7 mouse cellular contexts compared by ENCODE assay signal in the genomic region with DNA sequence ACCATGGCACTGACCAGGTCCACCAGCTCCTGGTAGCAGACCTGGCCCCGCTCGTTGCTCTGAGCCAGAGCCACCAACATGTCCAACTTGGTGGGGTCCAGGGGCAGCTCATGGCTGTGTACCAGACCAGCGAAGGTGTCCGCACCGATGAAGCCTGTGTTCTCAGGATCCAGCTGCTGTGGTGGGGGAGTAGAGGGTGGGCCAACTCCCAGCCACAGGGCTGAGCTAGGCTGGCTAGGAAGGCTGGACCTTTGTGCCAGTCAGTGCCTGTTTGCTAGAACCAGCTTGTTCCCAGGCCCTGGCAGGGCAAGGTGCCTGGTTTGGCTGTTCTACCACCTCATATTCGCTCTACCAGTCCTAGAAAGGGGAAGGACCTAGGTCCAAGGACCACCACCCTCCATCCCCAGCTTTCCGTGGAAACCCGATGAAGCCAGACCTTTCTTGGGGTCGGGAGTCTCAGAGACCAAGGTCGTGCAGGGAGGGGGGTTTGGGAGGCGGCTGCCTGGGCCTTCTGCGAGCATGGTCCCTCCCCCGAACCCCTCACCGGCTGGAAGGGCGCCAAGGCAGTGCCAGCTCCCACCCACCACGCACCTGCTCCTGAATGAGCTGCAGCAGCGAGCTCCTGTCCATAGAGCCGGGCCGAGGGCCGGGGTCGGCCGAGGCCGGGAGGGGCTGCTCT. TPM values are rescaled to one million over a fixed set of nuclear protein-coding genes. Genes with fewer than 3 reads are reported as not detected.
DNase-seq lines count a peak whose midpoint lies in the region; ATAC-seq and TF ChIP-seq lines count a peak whose summit lies in the region.

No protein-coding gene starts in this region.

- no peaks in the 10 kb centered on the region for H3K9me3 ChIP-seq in forebrain, embryonic 10.5 days
- no peaks in the 10 kb centered on the region for H3K9me3 ChIP-seq in intestine, embryonic 14.5 days (ENCODE audit: control insufficient read depth, low read length)
- no peaks in the 10 kb centered on the region for H3K9me3 ChIP-seq in liver, embryonic 16.5 days (replicated peaks; ENCODE audit: control insufficient read depth, low read length)

- TF ChIP-seq CTCF in lung, adult 2 months (IDR thresholded peaks at IDR 0.05; ENCODE audit: insufficient read depth, low read length), result no peak

- peaks cover 68% of the 10 kb centered on the region for H3K36me3 ChIP-seq in forebrain, embryonic 10.5 days (replicated peaks)
- H3K36me3 ChIP-seq in intestine, embryonic 14.5 days (ENCODE audit: control insufficient read depth, insufficient read depth, low read length), result peaks cover 48% of the 10 kb centered on the region
- peaks cover 27% of the 10 kb centered on the region for H3K36me3 ChIP-seq in liver, embryonic 16.5 days (ENCODE audit: control insufficient read depth, insufficient read depth)

- H3K9ac ChIP-seq in intestine, embryonic 14.5 days (ENCODE audit: low read length), result peak overlapping the region; percentile 37; the same call in 1 of the 2 replicates
- H3K9ac ChIP-seq in liver, embryonic 16.5 days (ENCODE audit: low read depth, low read length), result peak overlapping the region; percentile 56

- peak overlapping the region; percentile 35 for H3K4me3 ChIP-seq in lung, adult 2 months (replicated peaks; ENCODE audit: extremely low read depth, low read depth, low read length)
- H3K4me3 ChIP-seq in forebrain, embryonic 10.5 days, result peak overlapping the region; percentile 53
- peak overlapping the region; percentile 31 for H3K4me3 ChIP-seq in intestine, embryonic 14.5 days (ENCODE audit: low read depth, low read length)
- peak overlapping the region; percentile 36 for H3K4me3 ChIP-seq in liver, embryonic 16.5 days (ENCODE audit: low read depth, low read length)

- H3K4me2 ChIP-seq in intestine, embryonic 14.5 days (ENCODE audit: low read length), result peak overlapping the region; percentile 72
- H3K4me2 ChIP-seq in liver, embryonic 16.5 days (ENCODE audit: low read depth, low read length), result peak overlapping the region; percentile 66

- H3K4me1 ChIP-seq in lung, adult 2 months (ENCODE audit: control insufficient read depth, insufficient read depth, low read length), result peaks cover 20% of the 10 kb centered on the region
- H3K4me1 ChIP-seq in forebrain, embryonic 10.5 days, result peaks cover 67% of the 10 kb centered on the region
- peaks cover 29% of the 10 kb centered on the region for H3K4me1 ChIP-seq in intestine, embryonic 14.5 days (replicated peaks; ENCODE audit: control insufficient read depth, insufficient read depth, low read length)
- H3K4me1 ChIP-seq in liver, embryonic 16.5 days (ENCODE audit: control insufficient read depth, low read depth, low read length), result peaks cover 53% of the 10 kb centered on the region

- no peaks in the 10 kb centered on the region for H3K27me3 ChIP-seq in forebrain, embryonic 10.5 days (ENCODE audit: poor library complexity, severe bottlenecking)
- no peaks in the 10 kb centered on the region for H3K27me3 ChIP-seq in intestine, embryonic 14.5 days (replicated peaks; ENCODE audit: control insufficient read depth, insufficient read depth, low read length)
- H3K27me3 ChIP-seq in liver, embryonic 16.5 days (ENCODE audit: control insufficient read depth, insufficient read depth, low read depth, low read length), result no peaks in the 10 kb centered on the region

- ATAC-seq in intestine, embryonic 14.5 days (replicated peaks; ENCODE audit: low FRiP score, low TSS enrichment, low read depth), result no peak
- no peak for ATAC-seq in liver, embryonic 16.5 days (ENCODE audit: low read depth)

- H3K27ac ChIP-seq in forebrain, embryonic 10.5 days, result peak overlapping the region; percentile 81
- peak overlapping the region; percentile 19 for H3K27ac ChIP-seq in intestine, embryonic 14.5 days (ENCODE audit: low read depth)
- H3K27ac ChIP-seq in liver, embryonic 16.5 days (ENCODE audit: low read length), result no peak overlapping the region

- DNase-seq in lung, adult 2 months, result no peak
- no peak for DNase-seq in lung, postnatal 14 days
- DNase-seq in forebrain, embryonic 10.5 days (ENCODE audit: extremely low spot score, low spot score), result no peak
- peak; percentile 65 for DNase-seq in intestine, embryonic 14.5 days (ENCODE audit: low spot score)
- no peak for DNase-seq in right cerebral cortex, postnatal 25 days
- DNase-seq in frontal cortex, postnatal 10 days (ENCODE audit: low spot score in 2 of 2), result no peak

- WGBS in lung, adult 2 months, result 26% methylated on average over 23 of the region's 23 CpGs
- WGBS in forebrain, embryonic 10.5 days, result 24% methylated on average over 23 of the region's 23 CpGs
- WGBS in intestine, embryonic 14.5 days, result 22% methylated on average over 23 of the region's 23 CpGs
- 25% methylated on average over 23 of the region's 23 CpGs for WGBS in liver, embryonic 16.5 days (ENCODE audit: insufficient replicate concordance)

- no peak for TF ChIP-seq POLR2A in lung, adult 2 months (IDR thresholded peaks at IDR 0.05; ENCODE audit: borderline replicate concordance, extremely low read depth, low read depth, low read length)

RNA-seq across cellular contexts. Expression of gene Rhbdl1, which starts 0.6 kb away (rescaled TPM):
- 9.1 and 14.1 TPM in 2 replicates for polyA plus RNA-seq in lung, adult 2 months (2012; rRNA removed)
- 0.93 and 1.3 TPM in 2 replicates for polyA plus RNA-seq in forebrain, embryonic 10.5 days (2016; fragmentation: Nextera tagmentation; extraction: Ambion mirVana)
- polyA plus RNA-seq in intestine, embryonic 14.5 days (2014; fragmentation: Nextera tagmentation; extraction: Ambion mirVana), result 1.3 and 1.5 TPM in 2 replicates
- 0.30 and 0.45 TPM in 2 replicates for polyA plus RNA-seq in liver, embryonic 16.5 days (2015; fragmentation: Nextera tagmentation; extraction: Ambion mirVana)

RNA-seq across cellular contexts. Expression of gene Stub1, which starts 3.3 kb away (rescaled TPM):
- 131 and 160 TPM in 2 replicates for polyA plus RNA-seq in lung, adult 2 months (2012; rRNA removed)
- polyA plus RNA-seq in forebrain, embryonic 10.5 days (2016; fragmentation: Nextera tagmentation; extraction: Ambion mirVana), result 403 TPM in 2 replicates
- polyA plus RNA-seq in intestine, embryonic 14.5 days (2014; fragmentation: Nextera tagmentation; extraction: Ambion mirVana), result 345 and 350 TPM in 2 replicates
- polyA plus RNA-seq in liver, embryonic 16.5 days (2015; fragmentation: Nextera tagmentation; extraction: Ambion mirVana), result 106 and 112 TPM in 2 replicates

RNA-seq across cellular contexts. Expression of gene Gm20683, which starts 5.0 kb away (rescaled TPM):
- polyA plus RNA-seq in lung, adult 2 months (2012; rRNA removed), result 29.1 and 36.2 TPM in 2 replicates
- 1.7 and 2.3 TPM in 2 replicates for polyA plus RNA-seq in forebrain, embryonic 10.5 days (2016; fragmentation: Nextera tagmentation; extraction: Ambion mirVana)
- polyA plus RNA-seq in intestine, embryonic 14.5 days (2014; fragmentation: Nextera tagmentation; extraction: Ambion mirVana), result 1.6 and 2.3 TPM in 2 replicates
- polyA plus RNA-seq in liver, embryonic 16.5 days (2015; fragmentation: Nextera tagmentation; extraction: Ambion mirVana), result 0.64 and 0.65 TPM in 2 replicates

RNA-seq across cellular contexts. Expression of gene Jmjd8, which starts 7.9 kb away (rescaled TPM):
- polyA plus RNA-seq in lung, adult 2 months (2012; rRNA removed), result 55.1 and 65.2 TPM in 2 replicates
- 53.9 and 58.7 TPM in 2 replicates for polyA plus RNA-seq in forebrain, embryonic 10.5 days (2016; fragmentation: Nextera tagmentation; extraction: Ambion mirVana)
- polyA plus RNA-seq in intestine, embryonic 14.5 days (2014; fragmentation: Nextera tagmentation; extraction: Ambion mirVana), result 39.5 and 40.2 TPM in 2 replicates
- polyA plus RNA-seq in liver, embryonic 16.5 days (2015; fragmentation: Nextera tagmentation; extraction: Ambion mirVana), result 20.7 and 23.5 TPM in 2 replicates

RNA-seq across cellular contexts. Expression of gene Rhot2, which starts 8.1 kb away (rescaled TPM):
- polyA plus RNA-seq in lung, adult 2 months (2012; rRNA removed), result 59.6 and 61.2 TPM in 2 replicates
- 28.0 and 31.2 TPM in 2 replicates for polyA plus RNA-seq in forebrain, embryonic 10.5 days (2016; fragmentation: Nextera tagmentation; extraction: Ambion mirVana)
- polyA plus RNA-seq in intestine, embryonic 14.5 days (2014; fragmentation: Nextera tagmentation; extraction: Ambion mirVana), result 10.4 and 11.5 TPM in 2 replicates
- 11.4 and 12.3 TPM in 2 replicates for polyA plus RNA-seq in liver, embryonic 16.5 days (2015; fragmentation: Nextera tagmentation; extraction: Ambion mirVana)
